Mouse (Mus musculus) C2C12 (cell line): ENCODE measurements around the gene Schip1. TPM values are rescaled to one million over a fixed set of nuclear protein-coding genes. Genes with fewer than 3 reads are reported as not detected.

ENCODE experiments used
- H3K27me3 ChIP-seq: one replicate; pipeline ENCODE4 v1.6.1; 2011; ENCODE audit not compliant: control insufficient read depth, insufficient read depth, insufficient read length
- H3K36me3 ChIP-seq: one replicate; pipeline ENCODE4 v1.6.1; 2011; ENCODE audit not compliant: control insufficient read depth, insufficient read depth
- H3K4me3 ChIP-seq: one replicate; pipeline ENCODE4 v1.5.1; 2011; ENCODE audit warnings: mild to moderate bottlenecking, control low read depth; ENCODE audit not compliant: poor library complexity, insufficient read depth, severe bottlenecking
- H3K79me2 ChIP-seq: one replicate; pipeline ENCODE4 v1.6.1; 2011; ENCODE audit not compliant: control insufficient read depth, insufficient read depth
- H3K79me3 ChIP-seq: one replicate; pipeline ENCODE4 v1.6.1; 2011; ENCODE audit warnings: low read depth, control low read depth
- H3ac ChIP-seq: one replicate; pipeline ENCODE3; 2011; ENCODE audit warnings: low read depth; ENCODE audit not compliant: control insufficient read depth, insufficient read length
- CEBPB ChIP-seq: IDR thresholded peaks from one replicate; pipeline ENCODE4 v1.6.1; 2011; ENCODE audit warnings: low read depth, mild to moderate bottlenecking, control low read depth, moderate library complexity
- CTCF ChIP-seq: IDR thresholded peaks from one replicate; pipeline ENCODE4 v1.5.1; 2011; ENCODE audit not compliant: control insufficient read depth, insufficient read depth, insufficient read length
- FOSL1 ChIP-seq: IDR thresholded peaks from one replicate; pipeline ENCODE4 v1.8.0; 2011; ENCODE audit warnings: mild to moderate bottlenecking, low read length; ENCODE audit not compliant: poor library complexity, insufficient read depth, severe bottlenecking
- MAX ChIP-seq: IDR thresholded peaks from one replicate; pipeline ENCODE4 v1.6.1; 2011; ENCODE audit warnings: mild to moderate bottlenecking, control low read depth
- MYOD1 ChIP-seq: IDR thresholded peaks from one replicate; pipeline ENCODE4 v1.6.1; 2011; ENCODE audit warnings: low read depth; ENCODE audit not compliant: control insufficient read depth, insufficient read length
- MYOG ChIP-seq: IDR thresholded peaks from one replicate; pipeline ENCODE4 v1.6.1; 2011; ENCODE audit not compliant: control insufficient read depth, insufficient read length; ENCODE audit errors: extremely low read depth
- USF1 ChIP-seq: IDR thresholded peaks from one replicate; pipeline ENCODE4 v1.6.1; 2011; ENCODE audit warnings: low read depth, mild to moderate bottlenecking, control low read depth, moderate library complexity
- polyA plus RNA-seq: library from polyadenylated mRNA; unstranded; fragments of >200 nt; fragmentation: generic; extraction: Trizol; gene quantifications from one replicate; pipeline ENCODE4 v1.2.1, GENCODE M21; 2012; ENCODE audit warnings: missing spikeins

Schip1 gene
- polyA plus RNA-seq, 1 experiment: 28.6 TPM

DNA sequence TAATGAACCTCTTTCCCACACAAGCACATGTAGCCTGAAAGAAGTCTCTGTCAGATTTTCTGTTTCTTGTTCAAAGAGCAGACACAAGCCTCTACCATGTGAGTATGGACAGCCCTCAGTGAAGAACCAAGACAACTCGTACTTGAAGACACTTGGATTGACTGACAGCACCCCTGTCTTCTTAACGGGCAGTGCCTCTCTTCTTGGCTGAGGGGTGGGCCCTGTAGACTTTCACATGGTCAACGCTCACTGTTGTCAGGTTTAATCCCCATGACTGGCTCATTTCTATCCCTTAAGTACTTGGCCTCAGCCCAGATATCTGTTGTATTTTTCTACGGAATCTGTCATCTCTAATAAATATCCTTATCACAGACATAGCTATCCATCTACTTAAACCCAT, 565.7 kb downstream of the Schip1 start:
- Histone ChIP-seq H3K36me3 (peaks cover 17% of the 10 kb centered on the region), H3K27me3 (no peaks in the 10 kb centered on the region), H3K4me3 (no peak overlapping the region), H3K79me2 (no peaks in the 10 kb centered on the region), H3ac (no peak overlapping the region), H3K79me3 (no peaks in the 10 kb centered on the region)
- no peak for TF ChIP-seq MAX
- no peak for TF ChIP-seq USF1
- no peak for TF ChIP-seq MYOD1
- no peak for TF ChIP-seq FOSL1
- TF ChIP-seq MYOG: no peak
- TF ChIP-seq CEBPB: no peak
- no peak for TF ChIP-seq CTCF

DNA sequence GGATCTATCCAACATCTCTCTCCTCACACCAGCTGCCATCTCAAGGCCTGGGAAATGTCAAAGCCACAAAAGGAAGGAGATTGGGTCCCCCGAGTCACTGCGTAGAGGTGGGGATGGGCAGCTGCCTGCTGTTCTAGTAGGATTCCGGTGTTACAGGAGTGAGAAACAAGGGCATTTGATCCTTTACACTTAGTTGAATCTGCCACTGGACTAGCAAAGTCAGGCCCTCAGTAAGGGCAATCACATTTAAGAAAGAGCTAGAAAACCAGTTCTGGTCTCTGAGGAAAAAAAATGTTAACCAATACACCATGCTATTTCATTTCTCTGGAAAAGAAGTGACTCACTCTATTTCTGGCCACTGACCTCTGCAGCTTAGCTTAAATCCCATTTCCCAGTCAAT, 566.2 kb downstream of the Schip1 start:
- Histone ChIP-seq H3K27me3 (no peaks in the 10 kb centered on the region), H3K4me3 (no peak overlapping the region), H3ac (no peak overlapping the region), H3K79me2 (no peaks in the 10 kb centered on the region), H3K36me3 (peaks cover 17% of the 10 kb centered on the region), H3K79me3 (no peaks in the 10 kb centered on the region)
- TF ChIP-seq CEBPB (no peak), MYOD1 (no peak), MYOG (no peak), FOSL1 (no peak), MAX (no peak), USF1 (no peak), CTCF (no peak)

DNA sequence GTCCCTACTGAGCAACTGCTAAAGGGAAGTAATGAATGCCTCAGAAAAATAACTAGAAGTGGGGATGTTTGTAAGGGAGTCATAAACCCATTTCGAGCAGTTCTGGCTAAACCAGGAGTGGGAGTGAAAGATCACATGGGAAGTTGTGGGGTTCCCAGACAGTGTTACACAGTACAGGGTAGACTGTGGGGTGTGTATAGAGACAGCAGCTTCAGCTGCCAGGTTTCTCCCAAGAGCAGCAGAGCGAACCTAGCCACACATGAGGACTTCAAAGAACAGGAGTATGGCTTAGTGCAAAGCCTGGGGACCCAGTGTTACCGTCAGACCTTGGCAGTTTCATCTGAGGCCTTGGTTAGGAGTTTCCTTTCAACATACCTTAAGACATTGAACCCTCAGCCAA, 568.1 kb downstream of the Schip1 start:
- H3ac ChIP-seq: no peak overlapping the region
- H3K4me3 ChIP-seq: no peak overlapping the region
- H3K36me3 ChIP-seq: peaks cover 6% of the 10 kb centered on the region
- H3K79me2 ChIP-seq: no peaks in the 10 kb centered on the region
- TF ChIP-seq CTCF (no peak), USF1 (no peak)
- no peaks in the 10 kb centered on the region for H3K27me3 ChIP-seq
- H3K79me3 ChIP-seq: no peaks in the 10 kb centered on the region

DNA sequence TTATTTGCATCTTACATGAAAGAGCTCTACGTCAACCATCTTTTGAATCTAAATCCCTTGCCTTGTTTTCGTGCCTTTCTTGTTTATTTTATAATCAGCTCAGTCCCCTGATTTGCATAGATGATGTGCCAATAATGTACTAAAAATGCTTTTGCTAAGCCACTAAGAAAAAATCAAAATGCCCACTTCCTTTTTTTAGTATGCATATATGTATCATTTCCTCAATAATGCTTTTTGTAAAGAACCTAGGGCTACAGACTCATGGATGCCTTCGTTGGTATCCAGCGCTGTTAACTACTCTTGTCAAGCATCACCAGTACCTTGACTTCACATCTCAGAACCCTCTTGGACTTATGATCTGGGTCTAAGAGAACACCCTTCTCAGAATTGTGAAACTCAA, 569.0 kb downstream of the Schip1 start:
- no peaks in the 10 kb centered on the region for H3K27me3 ChIP-seq
- no peaks in the 10 kb centered on the region for H3K79me3 ChIP-seq
- H3K4me3 ChIP-seq: no peak overlapping the region
- no peak for TF ChIP-seq MYOD1
- TF ChIP-seq CEBPB: no peak
- no peak for TF ChIP-seq USF1
- TF ChIP-seq FOSL1: no peak
- TF ChIP-seq MYOG: no peak
- no peak for TF ChIP-seq MAX
- TF ChIP-seq CTCF: no peak
- H3K79me2 ChIP-seq: no peaks in the 10 kb centered on the region
- H3K36me3 ChIP-seq: peaks cover under 1% of the 10 kb centered on the region
- no peak overlapping the region for H3ac ChIP-seq

DNA sequence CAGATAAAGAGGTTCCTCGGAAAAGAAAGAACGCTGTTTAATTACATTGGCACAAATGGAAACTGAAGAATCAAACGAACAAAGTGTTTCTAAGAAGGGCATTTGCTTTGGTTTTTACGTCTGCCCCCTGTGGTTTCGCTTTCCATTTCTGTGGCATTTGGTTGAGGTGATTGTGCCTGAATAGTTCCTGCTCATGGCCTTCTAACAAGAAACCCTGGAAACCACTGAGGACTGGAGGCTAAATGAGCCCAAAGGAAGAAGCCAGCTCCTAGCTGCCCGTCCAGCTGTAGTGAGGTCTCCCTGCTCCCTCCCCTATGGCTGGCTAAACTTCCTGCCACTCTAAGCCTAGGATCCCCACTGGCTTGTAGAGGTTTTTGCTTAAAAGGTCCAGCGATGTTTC, 573.4 kb downstream of the Schip1 start:
- Histone ChIP-seq H3K4me3 (no peak overlapping the region), H3K79me2 (no peaks in the 10 kb centered on the region), H3K27me3 (no peaks in the 10 kb centered on the region), H3K36me3 (no peaks in the 10 kb centered on the region), H3K79me3 (no peaks in the 10 kb centered on the region), H3ac (no peak overlapping the region)
- TF ChIP-seq MYOG (no peak), CTCF (no peak), CEBPB (no peak), MYOD1 (no peak), USF1 (no peak), FOSL1 (no peak), MAX (no peak)

DNA sequence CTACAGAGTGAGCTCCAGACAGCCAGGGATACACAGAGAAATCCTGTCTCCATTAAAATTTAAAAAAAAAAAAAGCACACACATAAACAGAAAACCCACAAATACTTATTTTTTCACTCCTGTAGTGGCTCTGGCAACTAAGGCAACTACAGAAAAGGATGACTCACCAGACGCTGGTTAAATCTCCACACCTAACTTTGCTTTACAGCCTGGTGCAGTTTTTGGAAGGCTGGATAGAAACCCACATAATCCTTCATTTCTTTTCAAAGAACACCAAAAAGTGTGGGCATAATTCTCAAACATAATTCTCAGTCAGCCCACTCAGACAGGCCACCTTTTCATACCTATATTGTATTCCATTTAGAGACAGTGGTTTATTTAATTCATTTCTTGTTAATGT, 574.1 kb downstream of the Schip1 start:
- Histone ChIP-seq H3K27me3 (no peaks in the 10 kb centered on the region), H3K79me3 (no peaks in the 10 kb centered on the region), H3K79me2 (no peaks in the 10 kb centered on the region), H3ac (no peak overlapping the region), H3K4me3 (no peak overlapping the region), H3K36me3 (no peaks in the 10 kb centered on the region)
- TF ChIP-seq MYOD1: no peak
- no peak for TF ChIP-seq CTCF
- no peak for TF ChIP-seq MYOG
- no peak for TF ChIP-seq CEBPB
- no peak for TF ChIP-seq FOSL1
- no peak for TF ChIP-seq MAX
- TF ChIP-seq USF1: no peak

DNA sequence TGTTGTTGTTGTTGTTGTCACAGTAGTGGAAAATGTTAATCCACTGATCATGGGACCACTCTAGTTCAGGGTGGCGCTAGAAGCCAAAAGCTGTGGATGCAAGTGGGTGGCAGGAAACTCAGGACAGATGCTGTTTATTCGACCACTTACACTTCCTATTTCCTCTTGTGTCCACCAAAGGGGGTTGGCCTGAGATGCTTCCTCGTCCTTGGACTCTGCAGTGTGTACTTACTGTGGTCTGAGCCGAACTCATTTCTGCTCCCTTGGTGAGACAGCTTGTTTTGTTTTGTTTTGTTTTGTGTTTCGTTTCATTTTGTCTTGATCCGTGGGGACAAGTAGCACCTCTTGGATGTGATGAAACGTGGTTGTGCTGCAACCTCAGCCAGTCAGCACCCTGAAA, 578.3 kb downstream of the Schip1 start:
- TF ChIP-seq CEBPB (no peak), USF1 (no peak), CTCF (no peak), MYOD1 (no peak), MAX (no peak), FOSL1 (no peak)
- Histone ChIP-seq H3K36me3 (no peaks in the 10 kb centered on the region), H3K79me3 (no peaks in the 10 kb centered on the region), H3K27me3 (no peaks in the 10 kb centered on the region), H3K4me3 (no peak overlapping the region), H3ac (no peak overlapping the region), H3K79me2 (no peaks in the 10 kb centered on the region)
